Mouse (Mus musculus) natural killer cell, adult 2 months (primary cell): ENCODE measurements around the gene 1700025G04Rik.
"Not testable (repeated sequence)": the region's sequence is repeated elsewhere in the genome, so short reads cannot be mapped to it uniquely, and the experiment has no call there.

Experiments used
- DNase-seq, 2 experiments: peaks; one replicate each; pipeline ENCODE4 v3.0.0; 2022; ENCODE audit warnings: low spot score in 2 of 2

1700025G04Rik gene

GRCm38 (mm10) chr1:151858474-151858873 is 231.5 kb downstream of the 1700025G04Rik start:
- no peak for DNase-seq

- no peak for DNase-seq
Measured at GRCm38 (mm10) chr1:151855561-151855960, 234.4 kb downstream of the 1700025G04Rik start.

- no peak for DNase-seq
Measured at GRCm38 (mm10) chr1:151851976-151852375, 237.9 kb downstream of the 1700025G04Rik start.

GRCm38 (mm10) chr1:151851051-151851848 is 238.7 kb downstream of the 1700025G04Rik start:
- no peak for DNase-seq

- no peak for DNase-seq
Measured at GRCm38 (mm10) chr1:151849993-151850608, 239.8 kb downstream of the 1700025G04Rik start.

- DNase-seq = no peak
Measured at GRCm38 (mm10) chr1:151848286-151848685, 241.6 kb downstream of the 1700025G04Rik start.

GRCm38 (mm10) chr1:151845926-151846782 is 243.8 kb downstream of the 1700025G04Rik start:
- DNase-seq = no peak

GRCm38 (mm10) chr1:151845252-151845832 is 244.6 kb downstream of the 1700025G04Rik start:
- no peak for DNase-seq

- not testable (repeated sequence) for DNase-seq
Measured at GRCm38 (mm10) chr1:151840345-151840744, 249.6 kb downstream of the 1700025G04Rik start.

- DNase-seq = no peak
Measured at GRCm38 (mm10) chr1:151835261-151835660, 254.7 kb downstream of the 1700025G04Rik start.

- DNase-seq = no peak
Measured at GRCm38 (mm10) chr1:151831791-151832190, 258.1 kb downstream of the 1700025G04Rik start.

- no peak for DNase-seq
Measured at GRCm38 (mm10) chr1:151825065-151825464, 264.9 kb downstream of the 1700025G04Rik start.

GRCm38 (mm10) chr1:151820457-151820856 is 269.5 kb downstream of the 1700025G04Rik start:
- peak; percentile 42 to 49 for DNase-seq

GRCm38 (mm10) chr1:151819190-151819589 is 270.7 kb downstream of the 1700025G04Rik start:
- no peak for DNase-seq

GRCm38 (mm10) chr1:151816051-151816450 is 273.9 kb downstream of the 1700025G04Rik start:
- DNase-seq = no peak

GRCm38 (mm10) chr1:151812004-151812712 is 277.8 kb downstream of the 1700025G04Rik start:
- DNase-seq = no peak

- no peak for DNase-seq
Measured at GRCm38 (mm10) chr1:151811456-151811855, 278.5 kb downstream of the 1700025G04Rik start.

GRCm38 (mm10) chr1:151810628-151811421 is 279.1 kb downstream of the 1700025G04Rik start:
- DNase-seq = no peak

- DNase-seq = no peak
Measured at GRCm38 (mm10) chr1:151807286-151807685, 282.6 kb downstream of the 1700025G04Rik start.

GRCm38 (mm10) chr1:151802795-151803194 is 287.1 kb downstream of the 1700025G04Rik start:
- DNase-seq = not testable (repeated sequence)
